Comparison of ENCODE assay signal across 9 mouse cellular contexts in genomic region chr8:82402686-82403330, GRCm38 (mm10). TPM values are rescaled to one million over a fixed set of nuclear protein-coding genes. Genes with fewer than 3 reads are reported as not detected.
DNase-seq lines count a peak whose midpoint lies in the region; ATAC-seq and TF ChIP-seq lines count a peak whose summit lies in the region.
"Had no signal": no experiment of that assay in that cellular context is flagged by ENCODE, and none has a peak within 500 bp of the region (broad histone marks: within the 10 kb centered on the region; RNA-seq: fewer than 3 reads in every experiment).

Gene Il15 (minus strand): TSS chr8:82403222.

- no peak for TF ChIP-seq CTCF in liver, embryonic 14.5 days (IDR thresholded peaks at IDR 0.05; ENCODE audit: low read depth)

- WGBS in intestine, embryonic 15.5 days, result 3% methylated on average over 13 of the region's 13 CpGs
- 2% methylated on average over 13 of the region's 13 CpGs for WGBS in liver, embryonic 14.5 days (ENCODE audit: insufficient replicate concordance)

- peak within 1 kb of the TSS; percentile 54 for H3K9ac ChIP-seq in intestine, embryonic 15.5 days
- H3K9ac ChIP-seq in liver, embryonic 14.5 days (replicated peaks), result no peak within 1 kb of the TSS

- H3K4me1 ChIP-seq in intestine, embryonic 15.5 days (replicated peaks), result peaks cover 11% of the 10 kb centered on the region; the same call in 1 of the 2 replicates
- H3K4me1 ChIP-seq in liver, embryonic 14.5 days (replicated peaks; ENCODE audit: control insufficient read depth in 2 of 2, insufficient read depth in 2 of 2, low read length in 1 of 2), result no peaks in the 10 kb centered on the region; a peak in 2 of 4 replicates

- peak; percentile 13 to 20 for DNase-seq in layer of hippocampus, postnatal 10 days (ENCODE audit: low spot score in 2 of 2)
- DNase-seq in layer of hippocampus, adult 9-11 months, result no peak
- no peak for DNase-seq in liver, embryonic 14.5 days (ENCODE audit: low read depth in 3 of 3, low spot score in 3 of 3)
- peak; percentile 49 to 52 for DNase-seq in natural killer cell, adult 2 months (ENCODE audit: low spot score in 2 of 2)
- DNase-seq in thymus, postnatal 0 days (ENCODE audit: low spot score), result peak; percentile 1

- peak within 1 kb of the TSS; percentile 84 for H3K27ac ChIP-seq in intestine, embryonic 15.5 days
- H3K27ac ChIP-seq in liver, embryonic 14.5 days, result no peak within 1 kb of the TSS

- H3K4me2 ChIP-seq in intestine, embryonic 15.5 days (replicated peaks), result peak within 1 kb of the TSS; percentile 85
- H3K4me2 ChIP-seq in liver, embryonic 14.5 days (ENCODE audit: low read depth), result peak within 1 kb of the TSS; percentile 35

- no peaks in the 10 kb centered on the region for H3K27me3 ChIP-seq in intestine, embryonic 15.5 days (replicated peaks)
- H3K27me3 ChIP-seq in liver, embryonic 14.5 days (ENCODE audit: control insufficient read depth, insufficient read depth, low read length), result no peaks in the 10 kb centered on the region

- TF ChIP-seq EP300 in liver, embryonic 14.5 days (IDR thresholded peaks at IDR 0.05; ENCODE audit: low read depth), result no peak

- ATAC-seq in common myeloid progenitor, adult 5-6 weeks (replicated peaks; ENCODE audit: low read depth, poor library complexity, severe bottlenecking), result peak; percentile 30
- peak; percentile 30 for ATAC-seq in granulocyte monocyte progenitor cell, adult 5-6 weeks (replicated peaks; ENCODE audit: poor library complexity, severe bottlenecking)
- ATAC-seq in intestine, embryonic 15.5 days, result peak; percentile 87
- peak; percentile 55; the same call in 1 of the 2 replicates for ATAC-seq in liver, embryonic 14.5 days (ENCODE audit: insufficient read depth)

- H3K4me3 ChIP-seq in intestine, embryonic 15.5 days (replicated peaks), result peak within 1 kb of the TSS; percentile 57
- peak within 1 kb of the TSS; percentile 53 for H3K4me3 ChIP-seq in liver, embryonic 14.5 days (ENCODE audit: insufficient read depth in 1 of 2, low read depth in 2 of 2, low read length in 2 of 2)

- H3K36me3 ChIP-seq in intestine, embryonic 15.5 days, result no peaks in the 10 kb centered on the region
- no peaks in the 10 kb centered on the region for H3K36me3 ChIP-seq in liver, embryonic 14.5 days (replicated peaks; ENCODE audit: control insufficient read depth, insufficient read depth, low read depth)

- H3K9me3 ChIP-seq in intestine, embryonic 15.5 days, result no peaks in the 10 kb centered on the region
- H3K9me3 ChIP-seq in liver, embryonic 14.5 days (ENCODE audit: control insufficient read depth, low read length), result no peaks in the 10 kb centered on the region

RNA-seq across cellular contexts. Expression of gene Il15, which starts in this region (rescaled TPM):
- total RNA-seq in layer of hippocampus, postnatal 10 days (2021), result 1 to 10 TPM in 1 of 2 experiments, under 1 TPM in 1; 0.91 to 1.3 TPM
- 19.2 and 19.7 TPM in 2 replicates for total RNA-seq in common myeloid progenitor, adult 5-6 weeks (2017)
- 26.7 and 47.4 TPM in 2 replicates for total RNA-seq in granulocyte monocyte progenitor cell, adult 5-6 weeks (2014; fragmentation: Nextera tagmentation)
- 18.5 and 20.7 TPM in 2 replicates for total RNA-seq in granulocyte monocyte progenitor cell, adult 5-6 weeks (2017)
- 10.2 and 10.5 TPM in 2 replicates for polyA plus RNA-seq in intestine, embryonic 15.5 days (2015; fragmentation: Nextera tagmentation; extraction: Ambion mirVana)
- 2.9 and 3.0 TPM in 2 replicates for polyA plus RNA-seq in liver, embryonic 14.5 days (2012; rRNA removed)
- polyA plus RNA-seq in liver, embryonic 14.5 days (2014; fragmentation: Nextera tagmentation; extraction: Ambion mirVana), result 2.9 and 5.6 TPM in 2 replicates
- polyA plus RNA-seq in thymus, postnatal 0 days (2015; fragmentation: Nextera tagmentation; extraction: Ambion mirVana), result 10.2 and 16.4 TPM in 2 replicates
- total RNA-seq: MEL had no signal

Comparison
In these comparisons a context has a peak if more than half of its experiments do, and no peak if none do; other contexts are left out.
1. DNase-seq: peak in layer of hippocampus, postnatal 10 days (2 of 2), natural killer cell, adult 2 months (2 of 2) and thymus, postnatal 0 days (single experiment); none in layer of hippocampus, adult 9-11 months (single experiment) and liver, embryonic 14.5 days (0 of 3).
2. ATAC-seq: peak in every context shown above with its lines; median percentile 87 in intestine, embryonic 15.5 days; 55 in liver, embryonic 14.5 days; 30 in common myeloid progenitor, adult 5-6 weeks; 30 in granulocyte monocyte progenitor cell, adult 5-6 weeks.